Mouse (Mus musculus): ENCODE data around the gene Sf3a1.

- TF ChIP-seq CTCF (IDR thresholded peaks at IDR 0.05; ENCODE audit: control insufficient read depth, insufficient read depth, low read length) (no peak), POLR2A (IDR thresholded peaks at IDR 0.05; ENCODE audit: borderline replicate concordance, control insufficient read depth, low read depth, low read length) (no peak)
Observed at GRCm38 (mm10) chr11:4116458-4117141, 43.5 kb upstream of the Sf3a1 start.
